Mouse (Mus musculus): ENCODE measurements around the gene Lgsn.

The Lgsn gene

DNA sequence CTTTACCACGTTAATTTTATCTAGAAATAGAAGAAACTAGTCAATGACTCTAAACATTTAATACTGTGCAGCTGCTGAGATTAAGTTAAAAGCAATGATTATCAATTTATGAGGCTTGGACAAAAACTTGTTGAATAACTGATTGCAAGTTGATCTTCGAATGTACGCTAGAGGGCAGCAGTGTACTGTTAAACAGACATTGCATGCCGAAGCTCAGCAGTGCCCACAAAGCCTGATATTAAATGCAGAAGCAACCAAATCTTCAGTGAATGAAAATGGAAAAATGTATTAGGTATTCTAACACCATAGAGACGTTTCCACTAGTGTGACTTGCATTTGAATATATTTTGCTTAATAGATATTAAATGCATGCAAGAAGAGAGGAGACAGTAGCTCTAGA is 33.9 kb downstream of the Lgsn start:
- in situ Hi-C loops (cut with MboI, MseI) = no loop called here

DNA sequence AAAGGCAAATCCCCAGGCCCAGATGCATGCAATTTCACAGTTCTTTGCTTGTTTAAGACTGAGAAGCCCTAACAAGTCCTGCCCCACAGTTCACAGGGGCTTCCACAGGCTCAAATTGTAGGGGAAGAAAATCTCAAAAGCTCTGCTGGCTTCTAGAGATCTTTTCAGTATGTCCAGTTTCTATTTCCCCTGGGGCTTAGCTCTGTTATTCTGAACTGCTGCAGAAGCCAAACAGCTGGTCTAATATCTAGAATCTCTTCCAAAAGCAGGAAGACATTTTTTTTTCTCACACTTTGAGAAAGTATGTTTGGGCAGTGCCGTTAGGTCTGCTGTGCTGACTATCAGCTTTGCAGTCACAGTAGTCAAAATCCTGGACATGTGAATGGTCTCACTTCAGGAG is 38.6 kb downstream of the Lgsn start:
- in situ Hi-C loops (cut with MboI, MseI) = no loop called here

DNA sequence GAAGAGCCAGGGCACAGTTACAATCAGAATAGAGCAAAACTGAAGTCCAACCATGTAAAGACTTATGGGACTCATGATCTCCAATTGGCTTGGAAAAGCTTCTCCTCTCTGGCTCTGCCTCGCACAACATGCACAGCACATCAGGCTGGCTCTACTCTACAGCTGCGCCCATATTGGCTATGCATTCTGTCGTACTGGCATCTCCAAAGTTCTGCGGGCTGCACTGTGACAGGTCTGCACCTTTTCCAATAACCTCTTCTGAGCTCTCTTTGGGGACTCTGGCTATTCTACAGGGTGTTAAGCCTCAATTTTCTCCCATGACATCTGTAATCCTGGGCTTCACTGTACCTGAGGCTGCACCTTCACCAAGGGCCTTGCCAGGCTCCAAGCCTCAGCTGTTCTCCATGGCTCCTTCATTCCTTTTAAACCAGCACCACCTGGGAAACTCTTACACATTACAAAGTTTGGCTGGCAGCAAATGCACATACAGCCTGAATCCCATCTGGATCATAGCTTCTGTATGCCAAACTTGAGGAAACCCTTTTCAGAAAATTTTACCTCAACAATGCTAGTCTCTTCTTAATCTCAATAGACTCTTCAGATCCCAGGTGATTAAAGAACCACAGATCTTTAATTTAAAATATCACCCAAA is 44.5 kb downstream of the Lgsn start:
- in situ Hi-C loops (cut with MboI, MseI) = no loop called here

DNA sequence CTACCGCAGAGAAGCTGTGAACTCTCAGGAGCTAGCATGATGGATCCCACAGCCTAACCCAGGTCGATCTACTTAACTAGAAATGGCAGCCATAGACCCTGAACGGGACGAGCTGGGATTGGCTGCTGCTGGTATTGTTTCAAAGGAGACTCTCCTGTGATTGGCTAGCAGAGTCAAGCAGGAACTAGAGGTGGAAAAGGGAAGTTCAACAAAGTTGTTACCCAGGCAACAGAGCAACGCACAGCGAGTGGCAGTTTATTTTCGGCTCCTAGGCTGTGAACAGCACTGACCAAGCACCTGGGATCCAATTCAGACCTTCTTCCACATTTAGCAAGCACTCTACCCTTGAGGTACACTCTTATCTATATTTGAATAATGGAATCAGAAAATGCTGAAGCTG is 46.4 kb downstream of the Lgsn start, which contains the start of the genes 4931428L18Rik and Pih1d3:
Gene 4931428L18Rik, minus strand, starts transcription at position 121 of the 400 bp plus-strand sequence.
Gene Pih1d3, plus strand, starts transcription at position 275 of the 400 bp plus-strand sequence.
- in situ Hi-C loops (cut with MboI, MseI) = no loop called here

DNA sequence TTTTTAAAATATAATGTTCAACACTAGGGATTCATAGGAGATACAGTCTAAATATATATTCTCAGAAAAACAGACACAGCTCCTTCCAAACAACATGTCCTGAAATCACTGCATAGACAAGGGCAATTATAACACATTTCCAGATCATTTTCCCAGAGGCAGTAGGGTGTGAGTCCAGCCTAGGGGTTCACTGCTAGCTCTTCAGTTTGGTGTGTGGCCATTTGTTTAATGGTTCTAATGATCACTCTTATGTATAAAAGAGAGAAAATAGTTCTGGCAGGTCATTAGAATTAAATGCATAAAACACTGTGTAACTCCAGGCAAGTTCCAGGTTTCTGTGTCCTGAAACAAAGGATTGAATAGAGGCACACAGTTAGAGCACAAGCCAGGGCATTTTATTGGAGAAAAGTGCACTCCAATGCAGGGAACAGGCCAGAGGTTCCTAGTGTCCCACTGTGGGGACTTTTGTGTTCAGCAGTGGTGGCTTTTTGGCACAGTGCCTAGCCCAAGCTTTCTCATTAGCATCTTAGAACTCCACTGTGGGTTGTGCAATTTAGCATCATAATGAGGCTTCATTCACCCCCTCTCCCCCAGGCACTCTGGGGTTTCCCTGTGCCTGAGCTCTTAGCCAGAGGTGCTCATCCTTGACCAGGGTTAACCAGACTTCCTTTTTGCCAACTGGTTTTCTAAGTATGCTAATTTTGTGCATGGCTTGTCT is 57.3 kb downstream of the Lgsn start:
- in situ Hi-C loops (cut with MboI, MseI) = no loop called here

Measured in T-helper 17 cell (primary cell).